Mouse (Mus musculus): ENCODE data around the gene Gm9821.

The Gm9821 gene

DNA sequence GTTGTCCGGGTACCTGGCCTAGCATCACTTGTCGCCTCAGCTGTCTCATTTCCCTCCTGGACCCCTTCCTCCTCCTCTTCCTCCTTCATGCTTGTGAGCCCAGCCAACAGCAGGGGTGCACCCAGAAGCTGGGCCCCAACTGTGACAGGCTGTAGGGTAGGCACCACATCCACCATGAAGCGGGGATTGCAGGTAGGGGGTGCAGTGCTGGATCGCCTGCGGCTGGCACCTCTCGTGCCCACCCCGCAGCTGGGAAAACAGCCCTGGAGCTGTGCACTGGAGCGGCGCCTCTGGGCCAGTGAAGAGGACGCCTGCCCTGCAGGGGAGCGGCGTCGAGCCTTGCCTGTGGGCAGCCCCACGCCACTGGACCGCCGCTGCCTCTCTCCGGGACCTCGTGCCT, at the start of gene Gm9821:
TSS of gene Gm9821 (plus strand) at position 221 of the 400 bp plus-strand sequence.
- DNase-seq: peak; percentile 50

DNA sequence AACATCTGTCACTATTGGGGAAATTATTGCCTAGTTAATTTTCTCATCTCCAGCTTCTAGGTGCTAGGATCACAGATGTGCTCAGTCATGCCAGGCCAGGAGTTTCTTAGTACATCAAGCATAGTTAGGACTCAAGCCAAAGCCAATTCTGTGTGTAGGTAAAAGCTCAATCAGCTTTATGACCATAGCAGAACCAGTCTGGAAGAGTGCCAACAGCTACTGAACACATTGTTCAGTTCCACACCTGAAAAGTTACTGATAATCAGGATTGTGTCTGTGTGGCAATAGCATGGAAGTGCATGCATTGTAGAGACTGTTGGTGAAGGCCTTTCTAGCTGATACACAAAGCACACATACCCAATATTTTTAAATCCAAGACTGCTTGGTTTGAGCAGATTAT, 47.5 kb upstream of the Gm9821 start:
- DNase-seq: no peak

DNA sequence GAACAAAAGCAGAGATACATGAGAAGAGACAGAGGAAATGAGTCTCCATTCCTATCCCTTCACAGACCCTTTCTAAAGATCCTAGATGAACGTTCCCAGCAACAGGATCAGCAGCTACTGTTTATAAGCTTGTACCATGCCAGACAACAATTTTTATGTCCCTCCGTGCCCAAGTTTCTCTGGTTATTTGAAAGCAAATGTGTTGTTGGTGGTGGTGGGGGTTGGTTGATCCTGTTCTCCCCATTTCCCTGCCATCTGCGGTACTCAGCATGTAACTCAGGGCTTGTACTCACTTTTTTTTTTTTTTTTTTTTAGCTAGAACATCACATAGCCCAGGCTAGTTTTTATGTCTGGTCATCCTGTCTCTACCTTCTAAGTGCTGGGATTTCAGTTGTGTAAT, 46.4 kb upstream of the Gm9821 start:
- DNase-seq: no peak

DNA sequence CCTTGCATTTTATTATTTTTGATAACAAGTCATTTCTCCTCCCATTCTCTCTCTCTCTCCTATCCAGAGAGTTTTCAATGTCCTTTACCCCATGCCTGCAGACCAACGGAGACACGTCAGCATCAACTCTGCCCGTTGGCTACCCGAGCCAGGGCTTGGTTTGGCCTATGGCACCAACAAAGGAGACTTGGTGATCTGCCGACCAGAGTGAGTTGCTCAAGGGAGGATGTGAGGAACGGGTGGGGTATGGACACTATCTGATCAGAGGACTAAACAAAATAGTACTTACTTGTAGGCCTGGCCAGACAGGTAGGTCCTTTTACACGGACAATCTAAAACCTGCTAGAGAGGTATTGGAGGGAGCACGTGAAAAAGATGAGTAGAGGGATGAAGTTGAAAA, 45.1 kb upstream of the Gm9821 start:
- DNase-seq: no peak

DNA sequence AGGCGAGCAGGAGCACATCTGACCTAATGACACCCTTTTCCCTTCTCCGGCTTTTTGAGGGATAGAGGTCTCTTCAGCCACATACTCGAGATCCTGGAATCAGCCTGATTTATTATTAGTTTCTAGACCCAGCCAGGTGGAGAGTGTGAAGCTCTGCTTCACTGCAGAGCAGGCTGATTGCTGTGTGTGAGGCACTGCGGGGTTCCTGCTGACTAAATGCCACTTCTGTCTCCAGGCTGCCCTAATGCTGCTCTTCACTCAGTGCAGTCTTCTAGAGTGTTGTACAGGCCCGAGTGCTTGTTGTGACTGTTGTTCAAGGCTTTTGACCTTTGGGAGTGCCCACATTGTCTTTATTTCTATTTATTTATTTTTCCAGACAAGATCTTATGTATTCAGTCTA, 43.2 kb upstream of the Gm9821 start:
- DNase-seq: no peak

DNA sequence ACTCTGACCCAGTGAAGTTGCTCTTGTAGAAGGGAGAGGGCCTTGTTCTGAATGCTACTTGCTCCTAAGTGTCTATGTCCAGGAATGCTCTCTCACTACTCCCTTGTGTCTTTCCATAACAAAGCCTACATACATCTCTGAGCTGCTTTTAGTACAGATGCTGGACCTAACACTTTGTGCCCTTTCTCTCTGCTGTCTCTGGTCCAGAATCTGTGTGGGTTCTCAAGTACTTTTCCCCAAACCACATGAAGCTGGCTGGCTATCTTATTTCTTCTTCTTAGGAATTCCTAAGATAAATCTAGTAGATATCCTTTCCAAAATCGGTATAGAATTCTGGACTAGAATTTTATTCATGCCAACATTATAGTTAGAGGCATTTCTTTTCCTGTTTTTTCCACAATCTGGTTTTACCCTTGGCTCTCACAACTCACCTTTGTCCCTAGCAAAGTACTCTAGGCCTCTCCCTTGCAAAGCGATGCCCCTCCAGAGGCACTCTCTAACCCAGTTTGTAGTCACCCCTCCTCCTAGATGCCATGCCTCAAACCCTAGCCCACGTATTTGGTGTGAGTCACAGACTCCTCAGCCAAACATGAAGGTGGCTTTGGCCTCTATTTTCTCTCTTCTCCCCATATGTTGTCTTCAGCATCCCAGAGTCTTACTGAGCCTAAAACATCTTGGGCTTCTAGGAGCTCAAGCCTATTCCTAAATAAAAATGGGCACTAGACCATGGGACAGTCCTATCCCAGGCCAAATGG, 42.2 kb upstream of the Gm9821 start:
- no peak for DNase-seq

DNA sequence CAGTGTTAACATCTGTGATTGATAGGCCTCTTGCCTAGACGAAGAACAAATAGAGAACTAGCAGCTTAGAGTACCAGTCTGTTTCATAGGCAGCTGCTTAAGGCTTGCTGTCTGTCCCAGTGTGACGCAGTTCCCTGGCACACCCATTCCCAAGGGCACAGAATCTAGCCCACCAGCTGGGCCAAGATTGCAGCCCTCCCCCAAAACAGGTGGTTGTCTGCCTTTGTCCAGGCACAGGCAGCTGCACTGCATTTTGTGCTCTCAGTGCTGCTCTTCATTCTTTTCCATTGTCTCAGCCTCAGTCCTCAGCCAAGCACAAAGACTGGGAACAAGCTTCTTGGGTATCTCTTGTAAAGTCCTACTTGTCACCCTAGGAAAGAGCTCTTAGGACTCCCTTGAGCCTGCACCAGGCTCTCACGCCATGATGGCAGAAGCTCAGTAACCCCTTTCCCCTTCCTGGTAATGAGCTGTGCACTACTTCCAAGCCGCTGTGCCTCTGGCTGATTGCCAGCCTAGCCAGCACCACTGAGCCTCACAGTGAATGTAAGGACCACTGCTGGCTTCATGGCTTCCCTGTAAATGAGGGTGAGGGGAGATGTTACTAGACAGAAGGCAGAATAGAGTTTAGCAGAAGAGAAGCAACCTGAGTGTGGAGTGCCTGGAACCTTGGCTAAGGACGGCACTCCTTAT, 40.7 kb upstream of the Gm9821 start:
- no peak for DNase-seq

DNA sequence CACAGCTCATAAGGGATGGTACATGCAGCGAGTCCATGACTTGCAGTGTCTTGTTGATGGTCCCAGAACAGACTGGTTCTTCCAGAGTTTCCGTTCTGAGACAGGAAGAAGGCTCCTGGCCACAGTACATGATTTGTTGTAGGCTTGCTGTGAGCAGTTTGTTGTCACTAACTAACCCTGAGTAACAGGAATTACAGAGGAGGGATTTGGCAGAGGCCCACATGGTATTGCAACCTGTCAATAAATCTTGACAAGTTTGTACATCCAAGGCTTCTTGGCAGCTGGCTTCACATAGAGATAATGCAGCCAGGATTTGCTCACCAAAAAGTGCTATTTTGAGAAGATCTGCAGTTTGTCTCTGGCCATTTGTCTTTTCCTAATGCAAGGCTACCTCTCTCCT, 39.4 kb upstream of the Gm9821 start:
- DNase-seq: no peak

DNA sequence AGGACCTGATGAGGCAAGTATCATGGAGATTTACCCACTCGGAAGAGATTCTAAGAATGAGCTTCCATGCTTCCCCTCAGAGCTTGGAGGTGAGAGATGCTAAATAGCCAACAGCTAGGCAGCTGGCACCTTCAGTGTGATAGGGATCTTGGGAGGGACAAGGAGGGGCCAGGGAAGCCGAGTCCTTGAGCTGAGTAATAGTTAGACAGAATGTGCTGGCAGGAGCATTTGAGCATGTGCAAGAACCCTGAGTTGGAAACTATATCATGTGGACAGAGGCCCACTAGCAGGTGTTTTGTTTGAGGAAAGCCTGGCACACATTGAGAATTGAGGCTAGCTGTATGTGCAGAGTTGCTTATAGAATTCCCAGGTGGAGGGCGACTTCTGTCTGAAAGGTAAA, 32.9 kb upstream of the Gm9821 start:
- no peak for DNase-seq

DNA sequence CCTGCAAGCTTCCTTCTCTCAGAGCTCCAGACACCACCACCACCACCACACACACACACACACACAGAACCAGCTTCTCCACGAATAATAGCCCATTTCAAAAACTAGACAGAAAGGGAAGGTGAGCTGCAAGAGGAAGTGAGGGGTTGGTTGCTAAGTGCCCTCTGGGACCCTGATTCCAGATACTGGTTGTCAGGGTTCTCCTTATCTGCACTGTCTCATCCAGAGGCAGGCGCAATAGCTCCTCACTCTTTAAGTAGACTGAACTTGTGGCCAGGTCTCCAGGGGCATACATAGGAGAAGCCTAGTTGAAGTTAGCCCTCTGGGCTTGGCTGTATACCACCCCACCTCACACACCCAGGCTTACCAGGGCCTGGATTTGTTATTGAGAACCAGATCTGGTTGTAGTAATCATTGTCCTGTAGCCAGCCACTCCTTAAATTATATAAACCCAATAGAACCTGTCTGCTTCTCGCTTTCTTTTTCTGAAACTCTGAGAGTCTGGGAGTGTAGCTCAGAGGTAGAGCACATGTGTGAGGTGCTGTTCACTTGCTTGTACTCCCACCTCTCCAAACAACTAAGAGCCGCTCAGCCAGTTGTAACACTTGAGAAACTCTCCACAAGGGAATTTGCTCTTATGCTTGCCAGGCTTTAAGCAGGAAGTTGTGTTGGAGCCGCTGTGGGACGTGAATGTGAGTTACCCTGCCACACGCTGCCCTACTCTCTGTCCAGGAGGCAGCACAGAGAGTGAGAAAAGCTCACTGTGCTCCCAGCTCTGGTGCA, 32.0 kb upstream of the Gm9821 start:
- DNase-seq: no peak

DNA sequence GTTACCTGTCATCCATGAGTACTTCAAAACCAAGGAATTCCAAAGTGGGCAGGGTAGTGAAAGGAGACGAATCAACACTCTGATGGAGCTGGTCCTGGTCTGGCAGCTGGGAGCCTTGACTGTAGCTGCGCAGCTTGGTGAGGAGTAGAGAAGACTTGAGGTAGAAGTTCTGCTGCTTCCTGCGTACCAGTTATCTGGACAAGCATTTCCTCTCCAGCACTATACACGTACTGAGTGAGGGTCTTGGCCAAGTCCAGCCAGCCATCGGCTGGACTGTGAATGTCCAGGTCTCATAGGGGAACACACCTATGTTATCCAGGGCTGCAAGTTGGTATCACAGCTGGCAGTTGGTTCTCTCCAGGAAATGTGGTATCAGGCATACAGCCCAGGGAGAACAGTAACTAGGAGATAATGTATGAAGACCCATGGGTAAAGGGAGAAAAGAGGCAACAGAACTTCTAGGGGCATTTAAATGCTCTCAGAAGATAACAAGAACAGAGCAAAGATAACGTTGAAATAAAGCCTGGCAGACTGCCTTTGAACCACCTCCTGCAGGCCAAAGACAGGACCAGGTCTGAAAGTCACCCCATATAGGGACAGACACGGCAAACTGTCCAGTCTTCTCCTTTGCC, 29.0 kb upstream of the Gm9821 start:
- no peak for DNase-seq

DNA sequence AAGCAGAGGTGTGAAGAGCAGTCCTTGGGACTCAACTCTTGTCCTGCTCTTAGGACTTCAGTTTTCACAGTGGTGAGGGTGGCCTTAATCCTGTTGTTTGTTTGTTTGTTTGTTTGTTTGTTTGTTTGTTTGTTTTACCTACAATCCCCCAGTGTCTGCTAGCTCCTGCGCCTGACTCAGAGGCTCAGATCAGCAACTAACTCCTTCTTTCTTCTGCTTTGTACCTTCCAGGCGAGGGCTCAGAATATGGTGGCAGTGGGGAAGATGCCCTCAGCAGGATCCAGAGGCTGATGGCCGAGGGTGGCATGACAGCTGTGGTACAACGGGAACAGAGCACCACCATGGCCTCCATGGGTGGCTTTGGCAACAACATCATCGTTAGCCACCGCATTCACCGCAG, 28.4 kb upstream of the Gm9821 start:
- DNase-seq: no peak

DNA sequence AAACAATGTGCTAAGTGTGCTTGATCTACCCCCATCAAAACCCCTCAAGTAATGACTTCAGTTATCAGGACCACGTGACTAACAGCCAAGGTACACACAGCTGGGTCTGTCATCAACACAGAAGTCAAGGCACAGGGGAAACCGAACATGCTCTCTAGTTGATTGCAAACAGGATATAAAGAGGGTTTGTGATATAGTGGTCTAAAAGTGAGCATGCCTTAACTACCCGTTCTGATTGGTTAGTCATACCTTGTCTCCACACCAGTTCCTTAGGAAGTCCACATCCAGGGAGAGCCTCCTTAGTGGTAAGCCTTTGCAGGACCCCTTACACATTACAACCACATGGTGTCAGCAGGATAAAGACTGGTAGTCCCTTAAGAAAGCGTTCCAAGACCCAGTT, 25.4 kb upstream of the Gm9821 start:
- no peak for DNase-seq

DNA sequence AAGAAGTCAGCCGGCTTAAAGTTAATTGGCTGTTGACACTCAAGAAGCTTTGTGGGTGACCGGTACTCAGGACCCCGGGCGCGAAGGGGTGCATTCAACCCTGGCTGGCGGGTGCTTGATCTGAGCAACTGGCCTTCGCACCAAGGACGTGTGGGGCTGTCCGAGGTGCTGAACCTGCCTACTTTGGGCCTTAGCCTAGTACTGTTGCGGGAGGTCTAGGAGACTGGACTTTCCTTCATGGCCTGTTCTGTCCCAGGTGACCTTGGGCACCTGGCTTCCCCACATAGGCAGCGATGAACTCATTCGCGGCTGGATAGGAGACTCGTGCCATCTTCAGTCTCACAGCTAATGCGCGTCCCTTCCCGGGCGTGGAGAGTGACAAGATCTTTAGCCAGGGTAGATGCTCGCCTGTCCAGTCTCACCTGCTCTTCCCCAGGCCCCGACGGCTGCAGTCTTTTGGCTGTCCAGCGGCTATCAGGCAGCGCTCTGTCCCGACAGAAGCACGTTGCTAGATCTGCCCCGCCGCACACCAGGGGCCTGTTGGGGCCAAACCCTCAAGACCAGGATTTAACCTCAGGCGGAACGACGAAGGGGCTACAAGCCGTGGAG, 24.2 kb upstream of the Gm9821 start:
- DNase-seq: peak; percentile 82

DNA sequence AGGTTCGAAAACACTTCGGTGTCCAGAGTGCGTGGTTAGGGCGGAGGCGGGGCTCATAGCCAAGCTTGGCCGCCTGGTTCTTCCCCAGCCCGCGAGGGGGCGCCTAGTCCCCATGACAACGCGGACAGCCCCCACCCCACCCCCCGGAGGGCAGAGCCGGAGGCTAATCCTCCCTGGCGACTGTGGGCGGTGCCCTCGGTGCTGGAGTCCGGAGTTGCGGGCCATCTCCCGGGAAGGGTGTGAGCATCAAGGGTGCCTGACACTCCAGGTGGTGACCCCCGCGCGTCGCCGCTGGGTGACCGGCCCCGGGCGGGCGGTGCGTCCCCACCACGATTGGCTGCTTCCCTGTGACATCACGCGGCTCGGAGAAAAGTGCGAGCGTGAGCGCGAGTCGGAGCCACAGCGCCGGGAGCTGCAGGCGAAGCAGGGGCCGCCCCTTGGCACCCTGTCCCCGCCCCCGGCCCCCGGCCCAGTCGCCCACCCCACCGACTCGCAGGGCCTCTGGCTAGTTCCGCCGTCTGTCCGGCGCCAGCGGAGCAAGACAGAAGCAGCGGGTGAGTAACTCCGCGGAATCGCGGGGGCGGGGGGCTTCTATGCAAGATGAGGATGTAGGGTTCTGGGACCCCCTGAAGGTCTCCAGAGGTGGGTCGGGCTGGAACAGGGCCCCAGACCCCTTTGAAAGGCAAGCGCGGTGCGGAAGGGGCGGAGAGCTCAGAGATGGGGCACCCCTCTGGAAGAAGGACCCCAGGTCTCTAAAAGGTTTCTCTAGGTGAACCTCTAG, 23.5 kb upstream of the Gm9821 start:
- peak; percentile 84 for DNase-seq

DNA sequence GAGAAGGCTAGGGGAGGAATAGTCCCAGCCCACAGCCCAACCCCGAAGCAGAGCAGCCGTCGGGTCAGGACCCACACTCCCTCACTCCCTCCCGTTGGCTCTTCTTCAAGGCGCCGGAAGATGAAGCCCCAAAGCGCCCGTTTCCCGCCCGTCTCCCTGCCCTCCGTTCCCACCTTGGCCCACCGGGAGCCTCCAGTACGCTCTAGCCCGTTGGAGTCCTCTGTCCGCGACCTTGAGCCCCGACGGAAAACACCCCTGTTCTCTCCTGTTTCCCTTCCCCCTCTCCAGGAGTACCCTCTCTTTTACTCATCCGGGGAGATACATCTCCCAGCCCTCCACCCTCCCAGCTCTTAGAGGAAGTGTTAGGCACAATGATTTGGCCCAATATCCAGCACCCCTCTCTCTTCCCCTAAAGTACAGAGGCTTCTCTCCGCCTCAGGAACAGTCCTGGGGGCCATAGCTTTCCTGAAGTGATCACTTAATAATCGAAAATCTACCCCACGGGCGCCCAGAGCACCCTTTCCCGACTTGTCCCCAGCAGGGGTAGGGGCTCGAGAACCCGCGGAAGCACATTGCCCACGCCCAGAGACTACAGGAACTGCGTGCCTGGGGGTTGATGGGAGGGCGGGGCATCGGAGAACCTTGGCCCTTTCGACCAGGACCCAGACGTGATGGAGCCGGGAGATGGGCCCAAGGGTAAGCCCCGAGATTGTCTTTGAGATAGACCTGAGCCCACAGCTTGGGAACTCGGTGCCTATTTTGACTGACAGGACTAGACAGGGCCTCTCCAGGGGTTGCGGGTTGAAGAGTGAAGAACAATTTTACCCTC, 22.7 kb upstream of the Gm9821 start:
- peak; percentile 38 for DNase-seq

DNA sequence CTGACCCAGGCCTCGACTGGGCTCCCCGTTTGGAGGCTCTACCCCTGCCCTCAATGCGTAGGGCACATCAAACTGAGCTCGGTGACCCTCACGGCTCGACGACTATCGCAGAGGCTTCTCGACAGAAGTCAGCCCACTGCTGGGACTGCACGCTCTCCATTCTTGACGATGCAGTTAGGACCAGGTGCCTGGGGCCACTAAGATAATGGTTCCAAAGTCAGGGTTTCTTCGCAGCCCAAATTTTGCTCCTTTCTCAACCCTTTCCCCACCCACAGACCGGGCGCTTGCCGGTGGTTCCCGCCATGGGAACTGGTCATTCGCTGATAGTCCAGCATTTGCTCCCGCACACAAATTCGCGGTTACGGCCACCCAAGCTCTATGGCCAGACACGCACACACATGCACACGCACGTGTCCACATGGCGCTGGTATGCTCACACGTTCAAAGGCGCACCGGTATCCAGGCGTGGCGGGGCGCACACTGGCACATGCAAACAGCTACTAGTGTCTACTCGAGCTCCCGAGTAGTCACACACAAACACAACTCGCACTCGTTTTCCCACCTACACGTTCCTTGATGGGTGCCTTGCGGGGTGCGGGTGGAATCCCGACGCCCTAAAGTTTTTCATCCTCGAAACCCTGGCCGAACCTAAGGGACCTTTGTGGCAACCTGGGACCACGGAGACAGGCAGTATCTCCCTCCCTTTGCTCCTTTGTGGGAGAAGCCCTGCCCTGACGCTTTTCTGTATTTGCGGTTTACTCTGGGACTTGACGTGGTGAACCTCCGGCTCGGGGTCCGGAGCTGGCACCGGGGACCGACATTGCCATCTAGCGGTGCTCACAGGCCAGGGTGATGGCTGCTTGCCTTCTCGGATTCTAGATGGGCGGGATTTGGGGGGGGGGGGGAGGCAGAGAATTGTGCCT, 21.8 kb upstream of the Gm9821 start:
- DNase-seq: peak; percentile 85

DNA sequence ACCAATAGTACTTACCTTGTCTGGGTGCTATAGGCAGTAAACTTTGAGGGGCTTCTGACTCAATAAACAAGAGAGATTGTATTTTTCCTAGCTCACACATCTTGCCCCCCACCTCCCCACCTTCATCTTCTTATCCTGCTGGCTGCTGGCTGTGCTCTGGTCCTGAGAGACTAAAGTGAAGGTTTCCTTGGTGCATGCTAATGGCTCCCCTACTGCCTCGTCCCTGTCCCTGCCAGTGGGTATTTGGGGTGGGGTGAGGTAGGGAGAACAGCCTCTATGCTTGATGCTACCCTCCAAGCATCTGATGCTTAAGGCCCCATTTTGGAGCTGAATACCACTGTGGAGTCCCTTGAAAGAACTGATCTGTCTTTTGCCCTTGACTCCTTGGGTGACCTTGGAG, 20.8 kb upstream of the Gm9821 start:
- no peak for DNase-seq

DNA sequence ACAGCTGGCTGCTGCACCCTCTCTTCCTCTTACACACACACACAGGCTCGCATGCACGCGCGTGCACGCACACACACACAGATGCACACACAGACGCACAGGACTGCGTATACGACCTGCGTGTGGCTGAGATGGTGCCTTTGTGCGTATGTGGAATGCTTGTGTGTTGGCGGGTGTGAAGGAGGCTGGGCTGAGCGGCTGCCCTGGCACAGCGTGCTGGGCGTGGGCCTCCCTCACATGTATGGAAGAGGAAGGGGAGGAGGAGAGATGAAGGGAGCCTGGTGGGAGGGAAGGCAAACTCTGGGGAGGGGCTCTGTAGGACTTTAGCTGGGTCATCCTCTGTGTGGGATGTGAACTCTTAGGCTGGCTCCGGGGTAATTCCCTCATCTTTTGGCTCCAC, 20.1 kb upstream of the Gm9821 start:
- no peak for DNase-seq

DNA sequence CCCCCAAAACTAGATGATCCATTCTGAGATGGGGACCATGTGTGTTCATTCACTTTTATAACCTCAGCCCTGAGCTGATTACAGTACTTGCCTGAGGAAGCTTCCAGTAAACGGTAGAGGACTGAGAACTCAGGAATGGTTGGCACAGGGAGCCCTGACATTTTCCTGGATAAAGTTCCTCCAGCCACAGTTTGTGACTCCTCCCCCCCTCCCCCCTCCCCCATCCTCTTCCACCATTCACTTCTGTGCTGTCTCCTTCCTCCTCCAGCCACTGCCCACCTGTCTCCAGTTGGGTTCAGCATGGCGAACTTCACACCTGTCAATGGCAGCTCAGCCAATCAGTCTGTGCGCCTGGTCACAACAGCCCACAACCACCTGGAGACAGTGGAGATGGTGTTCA, 18.6 kb upstream of the Gm9821 start, which contains the start of gene Chrm4:
TSS of gene Chrm4 (plus strand) at position 301 of the 400 bp plus-strand sequence.
- no peak for DNase-seq
